Mouse (Mus musculus) embryonic facial prominence, embryonic 14.5 days (tissue): ENCODE measurements at regions not wholly inside any gene's neighbourhood (a gene's known extent, or its start where the extent isn't known, plus 50 kb on each side); places are given as distances from the start of the nearest gene placed in this dataset.
A peak's percentile ranks its signal among the peaks of the same experiment; 100 is the strongest.

Source experiments
- ATAC-seq: fragments of 200-750 bp; cut with Nextera tagmentation; 2 replicates; pipeline ENCODE4 v1.8.0; 2017; ENCODE audit warnings: low read depth, moderate number of reproducible peaks, moderate TSS enrichment
- DNase-seq: peaks from one replicate; pipeline ENCODE4 v3.0.0-alpha.2; 2015; ENCODE audit warnings: low spot score
- H3K27ac ChIP-seq: fragments of 300-500 bp; sonication (generic); replicated peaks from 2 replicates; pipeline ENCODE4 v1.5.1; 2014; ENCODE audit warnings: low read depth, mild to moderate bottlenecking, low read length, moderate library complexity
- H3K27me3 ChIP-seq: fragments of 300-500 bp; sonication (generic); replicated peaks from 2 replicates; pipeline ENCODE4 v1.6.1; 2014; ENCODE audit warnings: low read length; ENCODE audit not compliant: control insufficient read depth, insufficient read depth
- H3K36me3 ChIP-seq: fragments of 300-500 bp; sonication (generic); 2 replicates; pipeline ENCODE4 v1.6.1; 2014; ENCODE audit warnings: low read length, mixed read lengths; ENCODE audit not compliant: control insufficient read depth, insufficient read depth
- H3K4me1 ChIP-seq: fragments of 300-500 bp; sonication (generic); 2 replicates; pipeline ENCODE4 v1.6.1; 2014; ENCODE audit warnings: antibody characterized with exemption, low read length; ENCODE audit not compliant: control insufficient read depth, insufficient read depth
- H3K4me2 ChIP-seq: fragments of 300-500 bp; sonication (generic); 2 replicates; pipeline ENCODE4 v1.6.1; 2014; ENCODE audit warnings: low read depth, mild to moderate bottlenecking, low read length, moderate library complexity, mixed read lengths
- H3K4me3 ChIP-seq: fragments of 300-500 bp; sonication (generic); 2 replicates; pipeline ENCODE4 v1.5.1; 2014; ENCODE audit warnings: low read depth, mild to moderate bottlenecking, low read length
- H3K9ac ChIP-seq: fragments of 300-500 bp; sonication (generic); 2 replicates; pipeline ENCODE4 v1.6.1; 2014; ENCODE audit warnings: low read depth, mild to moderate bottlenecking, low read length, moderate library complexity, mixed read lengths
- H3K9me3 ChIP-seq: fragments of 300-500 bp; sonication (generic); 2 replicates; pipeline ENCODE4 v1.6.1; 2016; ENCODE audit warnings: low read length; ENCODE audit not compliant: control insufficient read depth
- WGBS: fragments of 180-500 bp; shearing (Covaris S2); extraction: QIAGEN DNeasy Blood & Tissue Kit; methylation state at CpG from one replicate; pipeline ENCODE4 v1.1.7; 2014; 5-methylcytosine and 5-hydroxymethylcytosine counted together

GRCm38 (mm10) chr14:73453164-73453563 lies 56.7 kb upstream of the Med4 start:
- Histone ChIP-seq H3K9ac (no peak overlapping the region), H3K4me2 (no peak overlapping the region), H3K27ac (no peak overlapping the region), H3K27me3 (no peaks in the 10 kb centered on the region), H3K4me1 (peaks cover 5% of the 10 kb centered on the region), H3K4me3 (no peak overlapping the region), H3K36me3 (no peaks in the 10 kb centered on the region), H3K9me3 (no peaks in the 10 kb centered on the region)
- WGBS, result 41% methylated on average over 12 of the region's 12 CpGs
- peak; percentile 71; the same call in 1 of the 2 replicates for ATAC-seq
- DNase-seq, result peak; percentile 50

- Histone ChIP-seq H3K36me3 (no peaks in the 10 kb centered on the region), H3K27ac (no peak overlapping the region), H3K9ac (no peak overlapping the region), H3K9me3 (no peaks in the 10 kb centered on the region), H3K27me3 (no peaks in the 10 kb centered on the region), H3K4me2 (no peak overlapping the region), H3K4me3 (no peak overlapping the region), H3K4me1 (peaks cover 5% of the 10 kb centered on the region)
- no peak for DNase-seq
- WGBS, result 75% methylated on average over 7 of the region's 7 CpGs
- ATAC-seq, result no peak
Observed at GRCm38 (mm10) chr14:73452321-73453082, 57.3 kb upstream of the Med4 start.

DNA sequence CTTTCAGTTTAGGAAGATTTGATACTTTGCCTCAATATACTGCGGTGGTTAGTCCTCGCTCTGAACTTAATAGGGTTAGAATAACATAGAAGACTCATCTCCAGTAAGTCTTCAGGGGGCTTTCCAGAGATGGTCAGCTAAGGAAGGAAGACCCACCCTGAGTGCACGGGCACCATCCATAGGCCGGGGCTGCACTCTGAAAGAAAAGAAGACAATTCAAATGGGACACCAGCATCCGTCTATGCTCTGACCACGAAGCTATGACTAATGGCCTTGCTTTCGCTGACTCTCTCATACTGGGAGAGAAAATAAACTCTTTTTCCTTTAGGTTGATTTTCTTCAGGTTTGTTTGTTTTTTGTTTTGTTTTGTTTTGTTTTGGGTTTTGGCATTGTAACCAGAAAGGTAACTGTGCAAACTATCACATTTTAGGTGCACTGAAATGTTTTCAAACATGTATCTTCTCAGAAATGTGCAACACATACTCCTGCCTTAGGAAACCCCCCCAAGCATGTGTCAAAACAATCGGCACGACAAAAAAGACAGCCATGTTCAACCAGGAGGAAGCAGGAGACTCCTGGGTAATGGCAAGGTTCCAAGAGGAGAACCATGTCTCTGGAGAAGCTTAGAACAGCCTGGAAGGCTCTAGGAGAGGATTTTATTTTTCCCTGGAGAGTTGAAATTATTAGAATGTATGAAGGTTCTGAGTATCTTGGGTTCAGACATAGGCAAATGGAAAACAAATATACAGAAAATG lies 58.4 kb upstream of the Med4 start:
- Histone ChIP-seq H3K4me3 (no peak overlapping the region), H3K27ac (no peak overlapping the region), H3K4me2 (no peak overlapping the region), H3K36me3 (no peaks in the 10 kb centered on the region), H3K4me1 (peaks cover 5% of the 10 kb centered on the region), H3K9ac (no peak overlapping the region), H3K9me3 (no peaks in the 10 kb centered on the region), H3K27me3 (no peaks in the 10 kb centered on the region)
- ATAC-seq (no peak), DNase-seq (no peak)
- 77% methylated on average over 9 of the region's 9 CpGs for WGBS

DNA sequence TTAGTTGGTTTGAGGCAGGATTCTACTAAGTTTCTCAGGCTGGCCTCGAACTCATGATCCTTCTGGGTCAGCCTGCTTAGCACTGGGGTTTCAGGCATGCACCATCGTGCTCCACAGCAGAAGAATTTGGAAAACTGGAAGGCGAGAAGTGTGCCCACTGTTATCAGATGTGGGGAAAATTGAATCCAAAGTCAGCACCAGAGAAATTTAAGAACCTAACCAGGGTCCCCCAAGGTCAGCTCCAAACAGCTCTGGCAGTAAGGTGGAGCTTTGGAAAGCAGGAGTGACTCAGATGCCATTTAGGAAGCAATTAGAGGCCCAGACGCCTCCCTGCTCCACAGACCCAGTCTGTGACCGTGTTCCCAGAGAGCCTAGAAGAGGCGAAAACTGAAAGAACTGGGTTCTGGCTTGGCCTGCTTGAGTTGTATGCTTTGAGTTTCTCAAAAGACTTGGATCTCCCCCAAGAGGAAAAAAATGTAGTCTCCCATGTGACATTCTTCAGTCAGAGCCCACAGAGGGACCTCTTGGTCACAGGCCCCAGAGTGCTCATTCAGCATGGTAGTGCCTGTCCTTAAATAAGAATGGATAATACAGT lies 59.8 kb upstream of the Med4 start:
- peak; percentile 27 for DNase-seq

GRCm38 (mm10) chr14:73449111-73449510 lies 60.7 kb upstream of the Med4 start:
- no peaks in the 10 kb centered on the region for H3K36me3 ChIP-seq
- no peak overlapping the region for H3K4me3 ChIP-seq
- H3K9ac ChIP-seq, result no peak overlapping the region
- H3K9me3 ChIP-seq, result no peaks in the 10 kb centered on the region
- no peak overlapping the region for H3K27ac ChIP-seq
- peaks cover 7% of the 10 kb centered on the region for H3K4me1 ChIP-seq
- WGBS, result 84% methylated on average over 10 of the region's 10 CpGs
- DNase-seq (no peak), ATAC-seq (no peak)
- no peaks in the 10 kb centered on the region for H3K27me3 ChIP-seq
- no peak overlapping the region for H3K4me2 ChIP-seq

More for the DNA sequence above, 59.8 kb upstream of the Med4 start:
- peaks cover 7% of the 10 kb centered on the region for H3K4me1 ChIP-seq
- no peak overlapping the region for H3K9ac ChIP-seq
- no peaks in the 10 kb centered on the region for H3K9me3 ChIP-seq
- H3K4me3 ChIP-seq, result no peak overlapping the region
- no peak overlapping the region for H3K27ac ChIP-seq
- H3K4me2 ChIP-seq, result no peak overlapping the region
- no peaks in the 10 kb centered on the region for H3K36me3 ChIP-seq
- WGBS, result 53% methylated on average over 6 of the region's 6 CpGs
- ATAC-seq, result no peak
- no peaks in the 10 kb centered on the region for H3K27me3 ChIP-seq

GRCm38 (mm10) chr14:73445508-73446256 lies 60.6 kb upstream of the Itm2b start:
- ATAC-seq (no peak; the same call in 1 of the 2 replicates), DNase-seq (peak; percentile 62)
- peak overlapping the region; percentile 1; the same call in 1 of the 2 replicates for H3K27ac ChIP-seq
- H3K9me3 ChIP-seq, result no peaks in the 10 kb centered on the region
- H3K4me2 ChIP-seq, result no peak overlapping the region
- no peaks in the 10 kb centered on the region for H3K36me3 ChIP-seq
- no peak overlapping the region for H3K4me3 ChIP-seq
- no peaks in the 10 kb centered on the region for H3K27me3 ChIP-seq
- 56% methylated on average over 6 of the region's 6 CpGs for whole genome bisulfite sequencing
- peaks cover 7% of the 10 kb centered on the region for H3K4me1 ChIP-seq
- no peak overlapping the region for H3K9ac ChIP-seq

DNA sequence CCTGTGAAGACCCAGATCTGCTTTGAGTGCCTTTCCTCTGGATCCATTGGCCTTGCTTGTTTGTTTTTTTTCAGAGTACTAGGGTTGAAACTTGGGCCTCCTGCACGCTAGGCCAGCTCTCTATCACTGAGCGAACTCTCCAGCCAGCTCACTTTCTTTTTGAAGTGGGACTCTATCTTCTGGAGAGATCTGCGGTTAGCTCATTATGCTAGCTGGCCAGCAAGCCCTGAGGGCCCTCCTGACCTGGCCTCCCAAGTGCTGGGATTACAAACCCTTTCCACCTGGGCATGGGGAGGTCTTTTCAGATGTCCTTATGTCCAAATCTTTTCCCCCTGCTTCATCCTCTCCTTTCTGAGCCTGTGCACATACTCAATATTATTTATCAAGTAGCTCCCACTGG lies 59.6 kb upstream of the Itm2b start:
- no peak for DNase-seq
- Histone ChIP-seq H3K27ac (peak overlapping the region; percentile 1; the same call in 1 of the 2 replicates), H3K27me3 (no peaks in the 10 kb centered on the region), H3K4me3 (no peak overlapping the region), H3K9me3 (no peaks in the 10 kb centered on the region), H3K4me2 (no peak overlapping the region), H3K9ac (no peak overlapping the region), H3K36me3 (no peaks in the 10 kb centered on the region), H3K4me1 (peaks cover 4% of the 10 kb centered on the region)
- no peak for ATAC-seq
- 52% methylated on average over 3 of the region's 3 CpGs for WGBS
